Mouse (Mus musculus) heart, embryonic 16.5 days (tissue): ENCODE results near the gene Lyrm9. TPM values are rescaled to one million over a fixed set of nuclear protein-coding genes. Genes with fewer than 3 reads are reported as not detected.

ENCODE experiments used
- ATAC-seq: fragments of 200-750 bp; cut with Nextera tagmentation; replicated peaks from 2 replicates; pipeline ENCODE4 v1.8.0; 2017; ENCODE audit warnings: moderate number of reproducible peaks; ENCODE audit not compliant: insufficient read depth, low FRiP score; ENCODE audit errors: extremely low read depth
- H3K27ac ChIP-seq: fragments of 300-500 bp; sonication (generic); 2 replicates; pipeline ENCODE4 v1.5.1; 2014; ENCODE audit warnings: mild to moderate bottlenecking, low read length, control low read depth, moderate library complexity
- H3K27me3 ChIP-seq: fragments of 300-500 bp; sonication (generic); 2 replicates; pipeline ENCODE4 v1.6.1; 2014; ENCODE audit warnings: low read length, mixed read lengths; ENCODE audit not compliant: control insufficient read depth, insufficient read depth
- H3K36me3 ChIP-seq: fragments of 300-500 bp; sonication (generic); 2 replicates; pipeline ENCODE4 v1.6.1; 2014; ENCODE audit not compliant: control insufficient read depth, insufficient read depth
- H3K4me1 ChIP-seq: fragments of 300-500 bp; sonication (generic); 2 replicates; pipeline ENCODE4 v1.6.1; 2014; ENCODE audit warnings: low read length, mixed read lengths; ENCODE audit not compliant: control insufficient read depth, insufficient read depth
- H3K4me2 ChIP-seq: fragments of 300-500 bp; sonication (generic); 2 replicates; pipeline ENCODE4 v1.6.1; 2014; ENCODE audit warnings: low read depth, mild to moderate bottlenecking, control low read depth, low read length
- H3K4me3 ChIP-seq: fragments of 300-500 bp; sonication (generic); 2 replicates; pipeline ENCODE4 v1.5.1; 2014; ENCODE audit warnings: mild to moderate bottlenecking, control low read depth, low read length
- H3K9ac ChIP-seq: fragments of 300-500 bp; sonication (generic); 2 replicates; pipeline ENCODE4 v1.6.1; 2014; ENCODE audit warnings: low read length, control low read depth
- H3K9me3 ChIP-seq: fragments of 300-500 bp; sonication (generic); replicated peaks from 2 replicates; pipeline ENCODE4 v1.6.1; 2016; ENCODE audit warnings: low read length; ENCODE audit not compliant: control insufficient read depth
- WGBS: fragments of 180-500 bp; shearing (Covaris S2); extraction: QIAGEN DNeasy Blood & Tissue Kit; methylation state at CpG from one replicate; pipeline ENCODE4 v1.1.7; 2014; 5-methylcytosine and 5-hydroxymethylcytosine counted together
- polyA plus RNA-seq: library from polyadenylated mRNA; unstranded; fragments of >200 nt; fragmentation: Nextera tagmentation; extraction: Ambion mirVana; gene quantifications from 2 replicates; pipeline ENCODE4 v1.2.1, GENCODE M21; 2015

The Lyrm9 gene
- polyA plus RNA-seq, 1 experiment from 2014 or later: 36.6 TPM

GRCm38 (mm10) chr11:78827546-78827945 is 1.2 kb downstream of the Lyrm9 start:
- no peak for ATAC-seq
- H3K27me3 ChIP-seq: no peaks in the 10 kb centered on the region
- H3K4me3 ChIP-seq: no peak overlapping the region
- no peak overlapping the region for H3K27ac ChIP-seq
- no peak overlapping the region for H3K9ac ChIP-seq
- peaks cover 39% of the 10 kb centered on the region for H3K4me1 ChIP-seq
- H3K36me3 ChIP-seq: no peaks in the 10 kb centered on the region
- no peaks in the 10 kb centered on the region for H3K9me3 ChIP-seq
- 48% methylated on average over 7 of the region's 7 CpGs for WGBS
- H3K4me2 ChIP-seq: no peak overlapping the region

- Histone ChIP-seq H3K27me3 (no peaks in the 10 kb centered on the region), H3K36me3 (no peaks in the 10 kb centered on the region), H3K4me3 (no peak overlapping the region), H3K9ac (no peak overlapping the region), H3K4me2 (no peak overlapping the region), H3K27ac (no peak overlapping the region), H3K4me1 (peaks cover 47% of the 10 kb centered on the region), H3K9me3 (no peaks in the 10 kb centered on the region)
- WGBS: 45% methylated on average over 2 of the region's 2 CpGs
- ATAC-seq: no peak
Observed at GRCm38 (mm10) chr11:78828386-78828785, 2.0 kb downstream of the Lyrm9 start.

- no peaks in the 10 kb centered on the region for H3K9me3 ChIP-seq
- peak overlapping the region; percentile 61 for H3K27ac ChIP-seq
- H3K9ac ChIP-seq: no peak overlapping the region
- no peak overlapping the region for H3K4me2 ChIP-seq
- peaks cover 48% of the 10 kb centered on the region for H3K4me1 ChIP-seq
- peak; percentile 49 for ATAC-seq
- no peaks in the 10 kb centered on the region for H3K27me3 ChIP-seq
- H3K4me3 ChIP-seq: no peak overlapping the region
- H3K36me3 ChIP-seq: no peaks in the 10 kb centered on the region
- 20% methylated on average over 6 of the region's 6 CpGs for WGBS
Observed at GRCm38 (mm10) chr11:78829373-78829772, 3.0 kb downstream of the Lyrm9 start.

GRCm38 (mm10) chr11:78830180-78830579 is 3.8 kb downstream of the Lyrm9 start:
- H3K4me3 ChIP-seq: no peak overlapping the region
- no peak overlapping the region for H3K4me2 ChIP-seq
- ATAC-seq: 0 out of 2 replicates have a peak, but pooled peaks have one; percentile 4
- H3K27me3 ChIP-seq: no peaks in the 10 kb centered on the region
- H3K9me3 ChIP-seq: no peaks in the 10 kb centered on the region
- H3K36me3 ChIP-seq: no peaks in the 10 kb centered on the region
- H3K27ac ChIP-seq: peak overlapping the region; percentile 61
- H3K4me1 ChIP-seq: peaks cover 48% of the 10 kb centered on the region
- H3K9ac ChIP-seq: 0 out of 2 replicates have a peak overlapping the region, but pooled peaks have one; percentile 15
- 24% methylated on average over 8 of the region's 8 CpGs for WGBS

GRCm38 (mm10) chr11:78831716-78832115 is 5.3 kb downstream of the Lyrm9 start:
- Histone ChIP-seq H3K4me3 (no peak overlapping the region), H3K36me3 (no peaks in the 10 kb centered on the region), H3K9me3 (no peaks in the 10 kb centered on the region), H3K27me3 (no peaks in the 10 kb centered on the region), H3K9ac (no peak overlapping the region), H3K4me1 (peaks cover 48% of the 10 kb centered on the region), H3K4me2 (no peak overlapping the region), H3K27ac (no peak overlapping the region)
- no peak for ATAC-seq
- 67% methylated on average over 4 of the region's 4 CpGs for WGBS

GRCm38 (mm10) chr11:78832117-78832726 is 5.8 kb downstream of the Lyrm9 start:
- 75% methylated on average over 10 of the region's 10 CpGs for WGBS
- Histone ChIP-seq H3K4me1 (peaks cover 44% of the 10 kb centered on the region), H3K4me2 (no peak overlapping the region)

GRCm38 (mm10) chr11:78832816-78833314 is 6.5 kb downstream of the Lyrm9 start:
- H3K27me3 ChIP-seq: no peaks in the 10 kb centered on the region
- no peak overlapping the region for H3K9ac ChIP-seq
- H3K36me3 ChIP-seq: no peaks in the 10 kb centered on the region
- ATAC-seq: peak; percentile 69
- no peaks in the 10 kb centered on the region for H3K9me3 ChIP-seq
- peak overlapping the region; percentile 12; the same call in 1 of the 2 replicates for H3K4me2 ChIP-seq
- WGBS: 11% methylated on average over 13 of the region's 13 CpGs
- H3K27ac ChIP-seq: peak overlapping the region; percentile 77
- no peak overlapping the region for H3K4me3 ChIP-seq
- H3K4me1 ChIP-seq: peaks cover 40% of the 10 kb centered on the region

More at GRCm38 (mm10) chr11:78832117-78832726, 5.8 kb downstream of the Lyrm9 start:
- Histone ChIP-seq H3K27ac (peak overlapping the region; percentile 77), H3K36me3 (no peaks in the 10 kb centered on the region), H3K27me3 (no peaks in the 10 kb centered on the region), H3K9ac (no peak overlapping the region), H3K9me3 (no peaks in the 10 kb centered on the region), H3K4me3 (no peak overlapping the region)
- no peak for ATAC-seq

GRCm38 (mm10) chr11:78836486-78836885 is 10.1 kb downstream of the Lyrm9 start:
- Histone ChIP-seq H3K9ac (no peak overlapping the region), H3K4me3 (no peak overlapping the region), H3K9me3 (0 out of 2 replicates have a peak, but pooled peaks cover 3% of the 10 kb centered on the region), H3K36me3 (peaks cover 10% of the 10 kb centered on the region), H3K27ac (no peak overlapping the region), H3K27me3 (no peaks in the 10 kb centered on the region), H3K4me2 (no peak overlapping the region), H3K4me1 (peaks cover 19% of the 10 kb centered on the region)
- ATAC-seq: no peak
- WGBS: 87% methylated on average over 4 of the region's 4 CpGs

- ATAC-seq: 0 out of 2 replicates have a peak, but pooled peaks have one; percentile 16
- Histone ChIP-seq H3K36me3 (peaks cover 10% of the 10 kb centered on the region), H3K4me1 (peaks cover 5% of the 10 kb centered on the region), H3K4me3 (no peak overlapping the region), H3K9ac (no peak overlapping the region), H3K27me3 (no peaks in the 10 kb centered on the region), H3K9me3 (0 out of 2 replicates have a peak, but pooled peaks cover 3% of the 10 kb centered on the region), H3K27ac (no peak overlapping the region), H3K4me2 (no peak overlapping the region)
- WGBS: 14% methylated on average over 11 of the region's 11 CpGs
Observed at GRCm38 (mm10) chr11:78837989-78838388, 11.6 kb downstream of the Lyrm9 start.
